Mouse (Mus musculus) E14TG2a.4 (cell line): Measurements from ENCODE around the gene Pygm.

ENCODE experiments used
- CTCF ChIP-seq: conservative IDR thresholded peaks from 2 replicates; pipeline ENCODE4 v1.5.1; 2014; ENCODE audit warnings: low read length
- NANOG ChIP-seq: IDR thresholded peaks from 2 replicates; pipeline ENCODE4 v1.6.1; 2014; ENCODE audit warnings: borderline replicate concordance, low read length, mixed read lengths
- POU5F1 ChIP-seq: IDR thresholded peaks from 2 replicates; pipeline ENCODE4 v1.6.1; 2014; ENCODE audit warnings: low read length, borderline replicate concordance

- TF ChIP-seq CTCF: no peak
- no peak for TF ChIP-seq POU5F1
- no peak for TF ChIP-seq NANOG
Observed at GRCm38 (mm10) chr19:6388006-6388405, 3.8 kb downstream of the Pygm start.
